Mouse (Mus musculus) R1 (cell line): ENCODE results near the gene Zfp853.

Experiments used
- DNase-seq: peaks from one replicate; pipeline ENCODE4 v3.0.0-alpha.2; 2018; ENCODE audit warnings: low read depth, low spot score

The Zfp853 gene

DNA sequence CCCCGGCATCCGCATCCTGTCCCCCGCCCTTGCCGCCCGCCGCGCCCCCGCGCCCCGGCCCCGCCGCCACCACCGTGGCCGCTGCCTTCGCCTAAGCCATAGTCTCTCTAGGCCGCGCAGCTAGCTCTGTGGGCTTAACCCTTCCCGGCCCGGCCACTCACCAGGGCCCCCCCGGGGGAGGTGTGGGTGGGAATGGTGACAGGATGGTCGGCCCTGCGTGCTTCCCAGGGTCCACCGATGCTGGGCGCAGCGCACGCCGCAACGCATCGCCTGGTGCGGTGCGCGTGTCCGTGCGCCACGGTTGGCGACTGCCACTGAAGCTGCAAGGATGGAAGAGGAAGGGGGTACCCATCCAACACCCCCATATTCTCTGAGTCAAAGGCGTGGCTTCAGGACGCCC lies at the start of gene Zfp853:
TSS of gene Zfp853 (minus strand) at position 220 of the 400 bp plus-strand sequence.
- DNase-seq: no peak

DNA sequence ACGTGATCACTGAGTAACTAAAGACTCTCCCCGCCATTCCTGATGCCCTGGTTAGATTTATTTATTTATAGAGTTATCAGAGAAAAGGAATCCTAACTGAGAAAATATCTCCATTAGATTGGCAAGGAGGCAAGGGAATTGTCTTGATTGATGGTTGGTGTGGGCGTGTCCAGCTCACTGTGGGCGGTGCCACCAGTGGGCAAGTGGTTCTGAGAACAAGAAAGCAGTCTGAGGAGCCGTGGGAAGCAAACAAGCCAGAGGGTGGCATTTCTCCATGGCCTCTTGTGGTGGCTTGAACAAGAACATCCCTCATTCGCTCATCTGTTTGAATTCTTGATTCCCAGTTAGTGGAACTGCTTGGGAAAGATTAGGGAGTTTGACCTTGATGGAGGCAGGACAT lies 46.2 kb upstream of the Zfp853 start:
- peak; percentile 57 for DNase-seq

DNA sequence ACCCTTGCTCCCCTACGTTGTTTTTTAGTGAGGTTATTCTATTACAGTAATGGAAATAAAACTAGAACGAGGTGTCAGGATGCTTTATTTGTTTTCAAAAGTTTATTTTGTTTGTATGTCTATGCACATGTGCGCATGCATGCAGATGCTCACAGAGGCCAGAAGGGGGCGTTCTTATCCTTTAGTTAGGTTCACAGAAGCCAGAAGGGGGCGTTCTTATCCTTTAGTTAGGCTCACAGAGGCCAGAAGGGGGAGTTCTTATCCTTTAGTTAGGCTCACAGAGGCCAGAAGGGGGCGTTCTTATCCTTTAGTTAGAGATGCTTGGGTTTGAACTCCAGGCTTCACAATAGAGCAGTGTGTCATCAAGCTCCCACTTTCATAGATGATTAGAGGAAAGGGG lies 43.1 kb upstream of the Zfp853 start:
- DNase-seq: peak; percentile 83

- DNase-seq: peak; percentile 23
These were observed 41.7 kb upstream of the Zfp853 start for GRCm38 (mm10) chr5:143335089-143335460.

- DNase-seq: peak; percentile 67
These were observed 41.1 kb upstream of the Zfp853 start for GRCm38 (mm10) chr5:143334418-143335088.

DNA sequence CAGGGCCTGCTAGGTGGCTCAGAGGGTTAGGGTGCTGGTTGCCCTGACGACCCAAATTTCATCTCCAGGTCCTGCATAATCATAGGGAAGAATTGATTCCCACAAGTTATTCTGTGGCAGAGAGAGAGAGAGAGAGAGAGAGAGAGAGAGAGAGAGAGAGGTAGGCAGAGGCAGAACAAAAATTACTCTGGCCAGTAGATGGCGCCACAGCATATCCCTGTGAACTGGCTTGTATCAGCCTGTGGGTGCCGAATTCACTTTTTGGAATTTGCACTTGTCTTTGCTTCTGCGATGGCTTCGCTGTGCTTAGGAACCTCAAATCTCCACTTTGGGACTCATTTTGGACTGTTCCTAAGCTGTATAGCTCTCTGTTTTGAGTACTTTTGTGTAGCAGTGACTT lies 40.4 kb upstream of the Zfp853 start:
- peak; percentile 81 for DNase-seq

DNA sequence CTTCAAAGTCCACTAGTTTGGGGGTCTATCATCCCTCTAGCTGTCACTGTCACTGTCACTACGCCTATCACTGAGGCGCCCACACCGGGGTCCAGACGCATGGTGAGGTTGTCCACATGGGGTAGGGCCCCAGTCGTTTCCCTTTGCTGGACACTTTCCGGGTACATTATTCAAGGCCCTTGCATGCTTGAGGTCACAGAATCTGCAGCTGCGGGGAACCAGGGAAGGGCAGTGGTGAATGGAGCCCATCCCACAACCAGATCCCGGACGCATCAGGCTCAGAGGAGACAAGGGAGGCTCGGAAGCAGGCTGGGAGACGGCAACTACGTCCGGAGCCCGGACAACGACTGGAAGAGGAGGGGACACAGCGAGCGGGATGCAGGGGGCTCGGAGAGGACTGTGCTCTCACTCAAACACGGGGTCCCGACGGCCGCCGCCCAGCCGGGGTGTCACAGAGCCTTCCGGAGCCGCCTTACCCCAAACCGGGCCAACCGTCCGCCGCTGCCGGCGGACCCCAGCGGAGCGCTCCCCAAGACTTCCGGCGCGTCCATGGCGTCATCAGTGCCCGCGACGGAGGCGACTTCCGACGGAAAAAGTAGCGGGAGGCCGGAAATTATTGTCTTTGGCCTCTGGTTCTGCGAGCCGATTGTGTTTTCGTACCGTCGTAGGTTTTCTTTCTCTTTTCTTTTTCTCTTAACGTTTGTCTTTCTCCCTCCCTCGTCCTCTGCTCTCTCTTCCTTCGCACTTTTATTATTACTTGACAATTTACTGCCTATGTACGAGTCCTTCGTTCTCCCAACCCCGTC lies 35.5 kb upstream of the Zfp853 start, which contains the start of gene Zdhhc4:
TSS of gene Zdhhc4 (minus strand) at position 567 of the 806 bp plus-strand sequence.
- DNase-seq: peak; percentile 88

GRCm38 (mm10) chr5:143317288-143317610 lies 23.8 kb upstream of the Zfp853 start:
- no peak for DNase-seq

DNA sequence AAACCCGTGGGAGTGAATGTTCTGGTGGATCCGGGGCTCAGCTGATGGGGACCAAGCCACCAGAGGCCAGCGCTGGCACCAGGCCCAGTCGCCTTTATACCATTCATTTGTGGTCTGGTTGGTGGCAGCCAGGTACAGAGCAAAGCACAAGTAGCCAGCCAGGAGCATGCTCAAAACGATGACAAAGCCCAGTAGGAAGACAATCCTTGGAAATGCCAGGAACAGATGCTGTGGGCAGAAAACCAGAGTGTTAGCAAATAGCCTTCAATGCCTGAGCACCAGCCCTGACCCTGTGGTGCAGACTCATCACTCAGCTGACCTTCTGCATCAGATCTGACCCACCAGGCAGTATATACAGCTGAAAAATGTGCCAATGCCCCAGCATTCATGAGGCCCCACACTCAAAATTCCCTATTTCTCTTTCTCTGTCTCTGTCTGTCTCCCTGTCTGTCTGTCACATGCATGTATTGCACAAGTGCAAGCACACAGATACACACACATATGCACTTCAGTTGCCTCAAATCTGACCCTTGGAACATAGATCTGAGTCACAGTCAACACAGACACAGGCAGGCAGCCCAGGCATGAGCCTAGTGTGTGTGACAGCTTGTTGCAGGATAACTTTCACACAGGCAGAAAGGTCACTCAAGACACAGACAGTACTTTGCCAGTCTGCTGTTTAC lies 23.3 kb upstream of the Zfp853 start:
- DNase-seq: no peak

GRCm38 (mm10) chr5:143315514-143315888 lies 22.1 kb upstream of the Zfp853 start:
- DNase-seq: no peak

DNA sequence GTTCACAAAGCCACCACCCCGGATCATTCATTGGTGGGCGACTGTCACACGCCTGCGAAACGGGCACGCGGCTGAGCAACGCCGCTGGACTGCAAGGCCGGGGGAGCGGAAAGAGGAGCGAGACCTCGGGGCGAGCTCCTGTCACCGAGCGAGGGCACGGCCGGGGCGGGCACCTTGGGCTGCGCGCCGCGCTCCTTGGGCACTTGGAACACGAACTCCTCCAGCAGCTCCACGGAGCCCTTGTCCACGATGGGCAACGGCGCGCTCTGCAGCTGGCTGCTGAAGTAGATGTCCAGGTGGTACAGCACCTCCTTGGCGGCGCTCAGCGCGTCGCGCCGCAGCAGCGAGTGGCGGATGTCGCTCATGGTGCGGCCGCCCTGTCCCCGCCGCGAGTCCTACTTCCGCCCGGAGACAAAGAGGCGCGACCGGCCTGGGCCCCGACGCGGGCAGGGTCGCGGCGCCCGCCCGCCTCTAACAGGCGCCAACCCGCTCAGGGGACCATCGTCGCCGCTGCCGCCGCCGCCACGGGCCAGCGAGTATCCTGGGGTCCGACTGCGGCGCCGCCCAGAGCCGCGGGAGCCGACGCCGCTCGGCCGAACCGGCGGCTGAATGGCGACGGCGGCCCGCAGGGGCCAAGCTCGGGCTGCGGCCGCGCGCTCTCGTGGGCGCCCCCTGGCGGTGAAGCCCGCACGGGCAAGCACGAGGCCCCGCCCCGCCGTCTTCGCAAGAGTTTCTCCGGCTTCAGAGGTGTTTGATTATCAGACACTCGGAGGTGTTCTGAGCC lies 21.5 kb upstream of the Zfp853 start, which contains the start of gene E130309D02Rik:
TSS of gene E130309D02Rik (minus strand) at position 631 of the 784 bp plus-strand sequence.
- peak; percentile 80 for DNase-seq

DNA sequence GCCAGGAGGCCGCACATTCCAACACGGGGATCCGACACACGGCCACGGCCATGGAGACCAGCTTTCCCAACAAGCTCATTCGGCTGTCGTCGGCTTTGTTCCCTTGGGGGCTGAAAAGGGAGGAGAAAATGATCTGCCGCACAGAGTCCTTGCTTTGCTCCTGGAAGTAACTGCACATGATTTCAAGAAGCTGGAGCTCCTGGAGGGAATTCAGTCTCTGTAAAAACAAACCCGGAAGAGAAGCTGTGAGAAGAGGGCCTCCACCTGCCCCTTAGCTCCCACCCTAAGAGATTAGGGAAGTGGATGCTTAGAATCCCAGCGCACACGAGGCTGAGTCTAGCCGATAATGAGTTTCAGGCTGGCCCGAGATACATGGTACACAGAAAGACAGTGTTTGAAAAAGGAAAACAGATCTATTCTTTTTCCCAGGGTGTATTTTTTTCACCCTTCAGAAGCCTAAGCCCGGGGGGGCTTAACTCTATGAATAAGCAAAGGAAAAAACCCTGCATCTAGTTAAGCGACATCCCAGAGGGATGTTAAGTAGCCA lies 20.8 kb upstream of the Zfp853 start:
- DNase-seq: no peak

GRCm38 (mm10) chr5:143311886-143312285 lies 18.5 kb upstream of the Zfp853 start:
- peak; percentile 93 for DNase-seq

GRCm38 (mm10) chr5:143309916-143310315 lies 16.5 kb upstream of the Zfp853 start:
- DNase-seq: no peak

- DNase-seq: no peak
These were observed 15.4 kb upstream of the Zfp853 start for GRCm38 (mm10) chr5:143308825-143309224.

DNA sequence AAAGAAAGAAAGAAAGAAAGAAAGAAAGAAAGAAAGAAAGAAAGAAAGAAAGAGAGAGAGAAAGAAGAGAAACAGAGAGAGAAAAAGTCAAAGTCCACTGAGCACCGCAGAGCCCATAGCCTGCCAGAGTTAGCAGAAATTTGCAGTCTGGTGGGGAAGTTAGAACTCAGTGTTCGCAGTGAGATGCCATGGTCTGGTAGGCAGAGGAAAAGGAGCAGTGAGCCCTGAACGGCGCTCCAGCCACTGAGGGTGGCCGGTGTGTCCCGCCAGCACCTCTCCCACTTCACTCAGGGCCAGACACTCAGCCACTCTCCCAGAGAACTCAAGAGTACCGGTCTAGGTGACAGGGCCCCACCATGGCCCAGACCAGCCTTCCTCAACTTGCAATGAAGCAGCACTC lies 10.8 kb upstream of the Zfp853 start:
- no peak for DNase-seq

DNA sequence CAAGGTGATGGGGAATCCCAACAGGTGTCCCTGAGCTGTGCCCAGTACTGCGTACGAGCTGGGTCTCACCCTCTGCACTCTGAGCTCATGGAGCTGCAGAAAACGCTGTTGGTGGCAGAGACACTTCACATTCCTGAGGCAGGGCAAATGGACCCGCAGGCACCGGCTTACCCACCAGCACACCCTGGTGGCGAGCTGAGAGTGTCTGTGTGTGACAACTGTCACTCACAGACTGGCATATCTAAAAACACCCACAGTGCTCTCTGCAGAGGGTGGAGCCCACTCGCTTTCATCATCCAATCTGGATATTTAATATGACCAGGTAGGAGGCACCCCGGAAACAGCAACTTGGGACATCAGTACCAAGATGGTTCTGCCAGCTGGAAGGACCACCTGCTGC lies 7.9 kb upstream of the Zfp853 start:
- peak; percentile 26 for DNase-seq

- DNase-seq: peak; percentile 80
These were observed 6.3 kb upstream of the Zfp853 start for GRCm38 (mm10) chr5:143299686-143300085.

GRCm38 (mm10) chr5:143298391-143298790 lies 5.0 kb upstream of the Zfp853 start:
- DNase-seq: peak; percentile 70

GRCm38 (mm10) chr5:143297986-143298385 lies 4.6 kb upstream of the Zfp853 start:
- DNase-seq: peak; percentile 62

DNA sequence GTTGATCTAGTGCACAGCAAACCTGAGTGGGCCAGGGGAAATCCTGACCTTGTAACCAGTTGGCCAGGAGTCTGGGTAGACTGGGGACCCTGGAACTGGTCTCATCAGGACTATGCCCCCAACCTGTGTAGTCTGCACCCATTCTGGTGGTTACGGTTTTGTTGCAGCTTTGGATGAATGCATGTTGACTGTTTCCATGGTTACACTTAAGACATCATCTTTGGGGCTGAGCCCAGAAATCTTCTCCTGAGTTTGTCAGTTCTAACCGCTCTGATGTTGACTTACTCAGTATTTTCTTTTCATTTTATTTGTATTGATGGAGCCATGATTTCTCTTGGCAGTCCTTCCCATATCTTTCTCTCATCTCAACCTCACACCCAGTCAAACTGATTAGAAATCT lies 1.9 kb upstream of the Zfp853 start:
- no peak for DNase-seq
